Mouse (Mus musculus): Measurements from ENCODE around the gene Zfp948.
"Not testable (repeated sequence)": the region's sequence is repeated elsewhere in the genome, so short reads cannot be mapped to it uniquely, and the experiment has no call there.

Zfp948 gene

DNA sequence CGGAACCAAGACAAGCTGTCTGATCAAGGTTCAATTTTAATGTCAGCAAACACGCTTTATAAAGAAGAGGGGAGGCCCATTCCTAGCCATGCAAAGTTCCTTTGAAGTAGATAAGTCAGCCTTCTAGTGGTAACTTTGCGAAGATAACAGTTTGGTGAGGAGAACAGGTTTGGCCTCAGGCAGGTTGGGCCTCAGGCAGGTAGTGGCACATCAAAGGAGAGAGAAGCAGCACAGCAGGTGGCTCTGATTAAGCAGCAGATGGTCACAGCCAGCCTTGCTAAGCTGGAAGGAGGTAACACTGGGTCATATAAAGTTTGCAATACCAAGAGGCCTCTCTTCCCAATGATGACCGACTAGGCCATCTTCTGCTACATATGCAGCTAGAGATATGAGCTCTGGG, 69.0 kb downstream of the Zfp948 start:
- DNase-seq (ENCODE audit: low spot score in 2 of 2): not testable (repeated sequence)

All from urinary bladder, postnatal 4 days (tissue).